Mouse (Mus musculus) cortical plate, adult 2 months (tissue): ENCODE results near the gene Flnb.

Experiments
- CTCF ChIP-seq: fragments of 200-500 bp; IDR thresholded peaks from 2 replicates; pipeline ENCODE4 v1.5.1; 2011; ENCODE audit warnings: mild to moderate bottlenecking, control low read depth, low read length; ENCODE audit not compliant: insufficient read depth; ENCODE audit errors: extremely low read depth
- POLR2A ChIP-seq: fragments of 200-500 bp; IDR thresholded peaks from 2 replicates; pipeline ENCODE4 v1.6.1; 2011; ENCODE audit warnings: mild to moderate bottlenecking, low read length, control low read depth; ENCODE audit not compliant: insufficient read depth; ENCODE audit errors: extremely low read depth

DNA sequence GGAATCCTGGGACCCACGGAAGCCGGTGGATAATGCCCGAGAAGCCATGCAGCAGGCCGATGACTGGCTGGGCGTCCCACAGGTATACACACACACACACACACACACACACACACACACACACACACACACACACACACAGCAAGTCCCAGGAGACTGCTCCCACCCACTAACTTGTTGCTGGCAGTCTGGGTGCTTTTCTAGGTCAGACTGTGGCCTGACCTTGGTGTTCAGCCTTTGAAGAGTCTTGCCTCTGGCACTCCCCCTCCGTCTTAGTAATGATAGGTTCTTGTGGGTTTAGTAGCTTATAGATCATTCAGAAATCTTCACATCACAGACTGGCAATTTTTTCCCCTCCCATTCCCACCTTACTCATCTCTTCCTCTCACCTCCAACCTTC is 52.0 kb downstream of the Flnb start:
- no peak for TF ChIP-seq CTCF
- no peak for TF ChIP-seq POLR2A
